Mouse (Mus musculus): ENCODE results near the gene Col13a1.

Gene Col13a1

DNA sequence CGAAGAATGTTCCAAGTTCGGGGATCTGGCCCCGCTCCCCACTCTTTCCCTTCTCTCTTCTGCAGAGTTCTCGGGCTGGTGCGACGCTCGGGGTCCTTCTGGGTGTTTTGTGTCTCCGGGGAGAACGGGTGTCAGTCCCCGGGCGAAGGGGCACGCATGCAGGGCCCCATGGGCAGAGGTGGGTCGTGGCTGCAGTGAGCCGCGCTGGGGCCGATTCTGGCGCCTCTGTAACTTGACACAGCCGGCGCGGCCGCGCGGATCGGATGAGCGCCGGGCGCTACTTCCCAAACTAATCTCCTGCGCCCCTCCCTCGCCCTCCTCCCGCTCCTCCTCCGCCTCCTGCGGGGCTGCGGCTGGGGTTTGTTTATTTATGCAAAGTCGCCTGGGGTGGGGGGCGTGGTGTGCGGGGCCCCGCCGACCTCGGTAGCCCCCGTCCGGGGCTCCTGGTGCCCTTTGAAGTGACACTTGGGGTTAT lies at the start of gene Col13a1:
Gene Col13a1 (minus strand): TSS at position 243 of the 475 bp plus-strand sequence.
- POLR2A ChIA-PET, result interaction anchor here in 2 of 4 experiments (0.8 to 1.2 kb wide), 2 partner anchors 23 to 150 kb away, joined by 3 to 5 read pairs; no protein-coding TSS in a partner anchor
- CTCF ChIA-PET, result interaction anchor here in 2 of 4 experiments (1.0 to 2.6 kb wide), 7 partner anchors 13 to 234 kb away, joined by 3 to 12 read pairs (median 7); no protein-coding TSS in a partner anchor

GRCm38 (mm10) chr10:62027699-62028098 lies 48.8 kb upstream of the Col13a1 start:
- CTCF ChIA-PET, result no interaction called here

GRCm38 (mm10) chr10:62023821-62024551 lies 45.1 kb upstream of the Col13a1 start:
- ChIA-PET CTCF (interaction anchor here in 1 of 4 experiments (0.5 kb wide), 1 partner anchor 77 kb away, joined by 6 read pairs; no protein-coding TSS in a partner anchor), POLR2A (interaction anchor here in 3 of 4 experiments (0.6 to 1.7 kb wide), 6 partner anchors 12 to 177 kb away, joined by 3 to 6 read pairs (median 4); no protein-coding TSS in a partner anchor)

More at GRCm38 (mm10) chr10:62027699-62028098, 48.8 kb upstream of the Col13a1 start:
- POLR2A ChIA-PET, result interaction anchor here in 2 of 4 experiments (0.6 to 2.0 kb wide), 3 partner anchors 9 to 313 kb away, joined by 3 to 5 read pairs (median 3); partner anchors contain the start of gene Aifm2 (in 1 of the 2)

DNA sequence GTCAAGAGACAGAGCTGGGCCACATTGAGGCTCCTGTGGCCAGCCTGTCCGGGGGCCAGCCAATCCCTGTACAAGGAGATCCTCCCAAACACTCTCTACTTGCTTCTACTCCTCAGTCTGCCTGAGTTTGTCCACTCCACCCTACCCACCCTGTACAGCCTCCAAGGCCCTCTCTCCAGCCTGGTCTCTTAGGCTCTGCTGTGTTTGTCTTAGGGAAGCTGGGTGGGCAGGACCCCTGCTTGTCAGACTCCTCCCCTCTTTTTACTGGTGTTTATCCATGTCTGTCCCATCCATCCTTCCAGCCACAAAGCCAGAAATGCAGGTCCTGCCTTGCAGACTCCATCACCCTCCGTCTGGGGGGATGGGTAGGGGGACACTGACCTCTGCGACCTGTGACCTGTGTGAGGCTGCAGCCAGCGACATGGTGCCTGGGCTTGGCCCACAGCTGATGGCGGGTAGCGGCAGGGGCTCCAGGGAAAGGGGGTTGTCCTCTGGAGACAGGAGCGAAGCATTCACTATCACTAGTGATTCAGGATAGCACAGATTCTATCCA lies 41.2 kb upstream of the Col13a1 start:
- POLR2A ChIA-PET, result interaction anchor here (0.6 to 3.2 kb wide), 30 partner anchors 8 to 1997 kb away, joined by 3 to 26 read pairs (median 4); partner anchors contain the start of gene Vps26a (in 1 of the 4)
- CTCF ChIA-PET, result interaction anchor here in 3 of 4 experiments (0.6 to 1.0 kb wide), 13 partner anchors 14 to 416 kb away, joined by 3 to 9 read pairs (median 4); no protein-coding TSS in a partner anchor

DNA sequence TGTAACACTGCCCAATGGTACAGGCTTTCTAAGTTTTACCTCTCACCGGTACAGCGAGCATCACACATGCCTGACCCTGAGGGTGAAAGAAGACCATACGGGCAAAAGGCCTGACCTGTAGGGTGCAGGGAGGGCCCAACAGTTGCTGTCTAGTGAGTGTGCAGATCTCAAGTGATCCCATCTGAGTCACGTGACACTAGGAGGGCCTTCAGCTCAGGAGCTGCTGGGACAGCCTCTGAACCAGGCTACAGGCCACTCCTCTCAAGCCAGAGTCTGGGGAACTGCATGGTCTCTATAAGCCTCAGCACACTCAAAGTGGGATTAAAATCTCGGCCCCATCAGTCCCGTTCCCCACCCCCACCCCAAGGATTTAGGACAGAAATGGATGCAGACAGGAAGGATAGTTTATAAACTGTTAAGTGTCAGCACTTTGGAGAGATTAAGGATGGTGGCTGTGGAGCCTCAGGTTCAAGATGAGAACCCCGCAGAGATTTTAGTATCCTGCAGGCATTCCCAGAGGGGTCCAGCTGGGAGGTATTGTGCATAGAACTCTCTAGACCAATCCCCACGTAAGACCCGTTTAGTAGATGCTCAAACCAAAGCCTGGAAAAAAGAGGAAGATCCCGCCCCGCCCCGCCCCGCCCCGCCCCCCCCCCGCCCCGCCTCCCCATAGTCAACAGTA lies 40.6 kb upstream of the Col13a1 start:
- POLR2A ChIA-PET, result interaction anchor here (0.6 to 3.2 kb wide), 29 partner anchors 8 to 1997 kb away, joined by 3 to 26 read pairs (median 4); partner anchors contain the start of gene Vps26a (in 1 of the 4)
- CTCF ChIA-PET, result interaction anchor here in 3 of 4 experiments (0.6 to 1.0 kb wide), 8 partner anchors 15 to 416 kb away, joined by 3 to 9 read pairs (median 4); no protein-coding TSS in a partner anchor

DNA sequence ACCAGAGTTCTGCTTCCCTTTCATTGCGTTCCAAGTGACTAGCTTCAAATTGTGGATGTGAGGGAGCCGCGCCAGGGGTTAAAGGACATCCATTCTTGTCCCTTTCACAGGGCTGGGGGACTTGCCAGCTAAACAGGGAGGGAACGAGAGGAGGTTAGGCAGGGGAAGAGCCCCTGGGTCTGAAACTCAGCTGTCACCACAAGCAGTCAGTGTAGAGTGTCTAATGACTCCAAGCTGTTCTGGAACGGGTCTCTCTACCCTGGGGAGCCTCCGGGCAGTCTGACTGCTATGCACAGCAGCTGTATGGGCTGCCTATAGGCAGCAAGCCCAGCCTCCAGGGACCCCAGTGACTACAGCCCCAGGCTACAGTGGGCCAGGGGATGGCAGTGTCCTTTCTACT lies 38.0 kb upstream of the Col13a1 start:
- ChIA-PET CTCF (interaction anchor here in 2 of 4 experiments (0.6 to 1.2 kb wide), 4 partner anchors 26 to 178 kb away, joined by 3 to 6 read pairs (median 3); no protein-coding TSS in a partner anchor), POLR2A (interaction anchor here in 2 of 4 experiments (0.6 to 1.9 kb wide), 7 partner anchors 11 to 522 kb away, joined by 3 to 11 read pairs (median 5); no protein-coding TSS in a partner anchor)

- ChIA-PET POLR2A (interaction anchor here in 3 of 4 experiments (0.6 to 2.1 kb wide), 16 partner anchors 10 to 1332 kb away, joined by 3 to 12 read pairs (median 4); no protein-coding TSS in a partner anchor), CTCF (interaction anchor here in 3 of 4 experiments (0.6 to 1.6 kb wide), 8 partner anchors 8 to 804 kb away, joined by 3 to 10 read pairs (median 6); no protein-coding TSS in a partner anchor)
These were observed 34.3 kb upstream of the Col13a1 start for GRCm38 (mm10) chr10:62013190-62013589.

DNA sequence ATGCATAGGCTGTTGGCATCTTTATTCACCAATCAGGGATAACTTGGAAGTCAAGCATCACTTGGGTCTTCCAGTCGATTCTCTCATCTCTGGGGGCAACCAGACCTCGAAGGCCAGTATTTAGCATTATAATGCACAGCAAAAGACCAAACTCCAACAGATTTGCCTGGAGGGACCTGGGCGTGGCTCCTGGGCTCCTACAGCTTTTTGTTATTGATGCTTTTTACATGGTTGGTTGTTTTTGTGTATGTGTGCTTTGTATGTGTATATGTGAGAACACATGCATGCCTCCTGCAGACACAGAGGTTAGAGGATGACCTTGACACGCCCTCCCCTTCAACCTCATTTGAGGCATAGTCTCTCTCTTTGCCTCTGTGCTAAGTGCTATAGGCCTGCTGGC lies 33.5 kb upstream of the Col13a1 start:
- ChIA-PET CTCF (interaction anchor here in 1 of 4 experiments (1.6 kb wide), 1 partner anchor 21 kb away, joined by 6 read pairs; no protein-coding TSS in a partner anchor), POLR2A (interaction anchor here in 3 of 4 experiments (0.6 to 2.1 kb wide), 14 partner anchors 10 to 220 kb away, joined by 3 to 12 read pairs (median 4); no protein-coding TSS in a partner anchor)

- ChIA-PET POLR2A (interaction anchor here (0.6 to 2.1 kb wide), 10 partner anchors 10 to 177 kb away, joined by 3 to 11 read pairs (median 4); no protein-coding TSS in a partner anchor), CTCF (interaction anchor here in 1 of 4 experiments (1.9 kb wide), 1 partner anchor 19 kb away, joined by 10 read pairs; no protein-coding TSS in a partner anchor)
These were observed 31.1 kb upstream of the Col13a1 start for GRCm38 (mm10) chr10:62009981-62010500.

- ChIA-PET CTCF (interaction anchor here in 3 of 4 experiments (0.6 to 1.2 kb wide), 3 partner anchors 16 to 228 kb away, joined by 3 to 4 read pairs (median 4); no protein-coding TSS in a partner anchor), POLR2A (interaction anchor here in 1 of 4 experiments (0.6 kb wide), 1 partner anchor 644 kb away, joined by 3 read pairs; no protein-coding TSS in a partner anchor)
These were observed 29.1 kb upstream of the Col13a1 start for GRCm38 (mm10) chr10:62007958-62008357.

DNA sequence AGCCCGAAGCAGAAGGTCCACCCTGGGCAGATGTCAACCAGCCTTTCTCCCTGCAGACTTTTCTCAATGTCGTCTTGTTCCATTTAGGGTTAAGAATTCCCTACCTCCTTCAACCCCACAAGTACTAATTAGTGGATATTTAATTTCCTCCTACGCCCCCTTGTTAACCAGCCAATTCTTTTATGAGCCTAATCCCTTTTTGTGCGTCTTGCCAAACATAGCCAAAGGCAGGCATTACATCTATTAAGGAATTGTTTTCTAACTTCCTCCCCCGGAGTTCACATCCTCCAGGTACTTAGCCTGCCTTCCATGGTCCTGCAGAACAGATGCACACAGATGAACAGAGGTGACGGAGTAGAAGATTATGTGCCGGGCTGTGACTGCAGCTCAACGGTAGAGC lies 27.5 kb upstream of the Col13a1 start:
- CTCF ChIA-PET, result no interaction called here
- POLR2A ChIA-PET, result interaction anchor here in 2 of 4 experiments (0.6 to 1.9 kb wide), 3 partner anchors 10 to 30 kb away, joined by 3 to 5 read pairs (median 4); no protein-coding TSS in a partner anchor

GRCm38 (mm10) chr10:62000216-62000615 lies 21.3 kb upstream of the Col13a1 start:
- POLR2A ChIA-PET, result interaction anchor here in 2 of 4 experiments (0.6 to 3.3 kb wide), 10 partner anchors 9 to 485 kb away, joined by 3 to 11 read pairs (median 6); no protein-coding TSS in a partner anchor
- CTCF ChIA-PET, result interaction anchor here in 2 of 4 experiments (0.5 to 0.8 kb wide), 3 partner anchors 9 to 20 kb away, joined by 3 read pairs; no protein-coding TSS in a partner anchor

- ChIA-PET POLR2A (interaction anchor here in 2 of 4 experiments (0.6 to 3.3 kb wide), 10 partner anchors 10 to 35 kb away, joined by 3 to 11 read pairs (median 7); no protein-coding TSS in a partner anchor), CTCF (interaction anchor here in 2 of 4 experiments (0.5 to 0.8 kb wide), 3 partner anchors 9 to 20 kb away, joined by 3 read pairs; no protein-coding TSS in a partner anchor)
These were observed 20.9 kb upstream of the Col13a1 start for GRCm38 (mm10) chr10:61999766-62000165.

DNA sequence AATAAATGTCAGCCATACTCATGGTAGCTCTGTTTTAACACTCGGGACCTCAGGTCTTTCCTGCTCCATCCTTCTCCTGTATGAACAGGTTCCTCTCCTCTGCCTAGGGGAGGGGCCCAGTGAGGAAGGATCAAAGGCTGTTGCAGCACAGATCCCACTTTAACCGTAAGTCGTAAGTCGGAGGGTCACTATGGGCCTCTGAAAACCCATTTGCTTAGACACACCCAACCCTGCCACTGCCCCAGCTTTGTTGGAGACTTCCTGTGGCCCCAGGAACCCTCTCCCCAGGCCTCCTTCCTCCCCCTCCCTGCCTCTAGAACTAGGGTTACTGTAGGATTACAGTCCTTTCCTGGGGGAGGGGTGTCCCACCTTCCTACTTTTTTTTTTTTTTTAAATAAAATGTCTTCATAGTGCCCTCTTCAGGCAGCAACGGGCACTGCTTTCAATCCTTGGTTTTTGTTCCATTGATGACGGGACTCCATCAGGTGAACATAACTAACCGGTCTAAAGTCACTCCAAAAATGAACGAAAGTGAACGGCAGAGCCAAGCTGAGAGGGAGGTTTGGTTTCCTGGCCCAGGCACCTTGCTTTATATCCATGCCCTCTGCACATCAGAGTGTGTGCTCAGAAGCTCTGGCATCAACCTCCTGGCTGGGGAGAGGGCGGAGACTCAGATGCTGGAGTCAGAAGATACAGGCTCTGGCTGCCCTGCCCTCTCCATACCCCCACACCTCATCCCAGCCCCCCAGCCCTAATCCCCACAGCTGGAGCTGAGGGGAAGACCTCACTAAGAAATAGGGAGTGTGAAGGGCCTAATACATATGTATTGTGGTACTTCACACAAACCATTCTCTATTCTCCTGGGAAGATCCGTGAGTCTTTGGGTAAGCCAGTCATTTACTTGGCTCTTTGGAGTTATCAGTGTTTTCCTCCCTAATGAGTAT lies 12.8 kb upstream of the Col13a1 start:
- ChIA-PET CTCF (interaction anchor here (0.6 to 2.3 kb wide), 36 partner anchors 10 to 1063 kb away, joined by 3 to 13 read pairs (median 4); no protein-coding TSS in a partner anchor), POLR2A (interaction anchor here in 3 of 4 experiments (0.5 to 1.8 kb wide), 14 partner anchors 10 to 592 kb away, joined by 3 to 7 read pairs (median 3); no protein-coding TSS in a partner anchor)

GRCm38 (mm10) chr10:61980424-61980823 lies 1.5 kb upstream of the Col13a1 start:
- CTCF ChIA-PET, result interaction anchor here (0.6 to 4.1 kb wide), 23 partner anchors 11 to 281 kb away, joined by 3 to 37 read pairs (median 4); no protein-coding TSS in a partner anchor
- POLR2A ChIA-PET, result interaction anchor here in 2 of 4 experiments (0.6 to 1.5 kb wide), 3 partner anchors 11 to 1175 kb away, joined by 3 to 7 read pairs (median 3); no protein-coding TSS in a partner anchor
